Mouse (Mus musculus) embryonic facial prominence, embryonic 12.5 days (tissue): ENCODE data around the gene Sec24d. TPM values are rescaled to one million over a fixed set of nuclear protein-coding genes. Genes with fewer than 3 reads are reported as not detected.
A peak's percentile ranks its signal among the peaks of the same experiment; 100 is the strongest.

Experiments
- ATAC-seq: fragments of 200-750 bp; cut with Nextera tagmentation; 2 replicates; pipeline ENCODE4 v1.8.0; 2017; ENCODE audit not compliant: insufficient number of reproducible peaks, insufficient read depth, low FRiP score, low TSS enrichment
- H3K27ac ChIP-seq: fragments of 300-500 bp; sonication (generic); 2 replicates; pipeline ENCODE4 v1.5.1; 2016; ENCODE audit warnings: mild to moderate bottlenecking
- H3K27me3 ChIP-seq: fragments of 300-500 bp; sonication (generic); 2 replicates; pipeline ENCODE4 v1.6.1; 2016; ENCODE audit warnings: mild to moderate bottlenecking, moderate library complexity
- H3K36me3 ChIP-seq: fragments of 300-500 bp; sonication (generic); 2 replicates; pipeline ENCODE4 v1.6.1; 2016; ENCODE audit warnings: mild to moderate bottlenecking
- H3K4me1 ChIP-seq: fragments of 300-500 bp; sonication (generic); 2 replicates; pipeline ENCODE4 v1.6.1; 2016
- H3K4me2 ChIP-seq: fragments of 300-500 bp; sonication (generic); replicated peaks from 2 replicates; pipeline ENCODE4 v1.6.1; 2016; ENCODE audit warnings: mild to moderate bottlenecking, moderate library complexity
- H3K4me3 ChIP-seq: fragments of 300-500 bp; sonication (generic); 2 replicates; pipeline ENCODE4 v1.5.1; 2016; ENCODE audit warnings: mild to moderate bottlenecking
- H3K9ac ChIP-seq: fragments of 300-500 bp; sonication (generic); 2 replicates; pipeline ENCODE4 v1.6.1; 2016; ENCODE audit warnings: mild to moderate bottlenecking, moderate library complexity
- H3K9me3 ChIP-seq: fragments of 300-500 bp; sonication (generic); 2 replicates; pipeline ENCODE4 v1.6.1; 2016; ENCODE audit warnings: mild to moderate bottlenecking, moderate library complexity
- WGBS: fragments of 180-500 bp; shearing (Covaris S2); methylation state at CpG from one replicate; pipeline ENCODE4 v1.1.7; 2016; 5-methylcytosine and 5-hydroxymethylcytosine counted together
- polyA plus RNA-seq: library from polyadenylated mRNA; unstranded; fragments of >200 nt; fragmentation: Nextera tagmentation; extraction: Ambion mirVana; gene quantifications from 2 replicates; pipeline ENCODE4 v1.2.1, GENCODE M21; 2016

Gene Sec24d
- polyA plus RNA-seq, 1 experiment from 2014 or later, result 62.6 TPM

DNA sequence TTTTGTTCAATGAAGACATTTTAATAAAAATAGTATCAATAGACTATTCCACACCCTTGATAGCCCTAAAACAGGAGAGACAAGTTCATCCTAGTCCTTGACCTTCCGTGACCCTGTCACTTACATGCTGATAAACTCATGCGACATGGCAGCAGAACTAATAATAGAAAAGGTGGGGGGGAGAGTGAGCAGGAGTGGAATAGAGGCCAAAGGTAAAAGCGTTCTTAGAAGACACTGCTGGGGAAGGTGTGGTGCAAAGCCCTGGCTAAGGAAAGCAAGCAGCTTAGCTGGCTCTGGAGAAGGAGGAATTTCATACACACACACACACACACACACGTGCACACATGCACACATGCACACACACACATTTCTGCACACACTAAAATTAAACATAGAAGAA lies 57.1 kb downstream of the Sec24d start:
- H3K27me3 ChIP-seq, result no peaks in the 10 kb centered on the region

DNA sequence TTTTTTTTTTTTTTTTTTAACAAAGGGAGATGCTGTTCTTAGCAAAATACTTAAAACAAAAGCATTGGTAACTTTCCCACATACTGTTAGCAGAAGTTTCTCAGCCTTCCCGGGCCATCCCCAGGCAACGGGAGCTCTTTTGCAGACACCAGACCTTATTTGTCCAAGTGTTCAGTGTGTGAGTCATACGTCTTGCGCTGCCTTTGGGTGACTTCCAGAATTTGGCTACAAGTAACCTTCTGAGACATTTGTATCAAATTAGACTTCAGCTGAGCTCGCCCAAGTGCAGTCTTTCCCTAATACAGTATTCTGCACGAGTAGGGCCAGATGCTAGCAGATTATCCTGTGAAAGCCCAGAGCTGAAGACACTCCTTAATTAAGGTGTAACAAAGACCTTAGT lies 62.0 kb downstream of the Sec24d start:
- H3K4me3 ChIP-seq, result no peak overlapping the region
- H3K4me2 ChIP-seq, result no peak overlapping the region
- no peak for ATAC-seq
- 51% methylated on average over 6 of the region's 6 CpGs for WGBS
- no peaks in the 10 kb centered on the region; the same call in 1 of the 2 replicates for H3K36me3 ChIP-seq
- H3K9ac ChIP-seq, result no peak overlapping the region
- H3K27me3 ChIP-seq, result no peaks in the 10 kb centered on the region
- peaks cover 5% of the 10 kb centered on the region; the same call in 1 of the 2 replicates for H3K4me1 ChIP-seq
- no peaks in the 10 kb centered on the region for H3K9me3 ChIP-seq
- no peak overlapping the region for H3K27ac ChIP-seq

More for the DNA sequence above, 57.1 kb downstream of the Sec24d start:
- no peak for ATAC-seq
- H3K4me3 ChIP-seq, result no peak overlapping the region
- no peaks in the 10 kb centered on the region for H3K4me1 ChIP-seq
- H3K9ac ChIP-seq, result no peak overlapping the region
- no peak overlapping the region for H3K27ac ChIP-seq
- no peaks in the 10 kb centered on the region; the same call in 1 of the 2 replicates for H3K36me3 ChIP-seq
- H3K9me3 ChIP-seq, result no peaks in the 10 kb centered on the region
- H3K4me2 ChIP-seq, result no peak overlapping the region
- 63% methylated on average over 4 of the region's 4 CpGs for WGBS

DNA sequence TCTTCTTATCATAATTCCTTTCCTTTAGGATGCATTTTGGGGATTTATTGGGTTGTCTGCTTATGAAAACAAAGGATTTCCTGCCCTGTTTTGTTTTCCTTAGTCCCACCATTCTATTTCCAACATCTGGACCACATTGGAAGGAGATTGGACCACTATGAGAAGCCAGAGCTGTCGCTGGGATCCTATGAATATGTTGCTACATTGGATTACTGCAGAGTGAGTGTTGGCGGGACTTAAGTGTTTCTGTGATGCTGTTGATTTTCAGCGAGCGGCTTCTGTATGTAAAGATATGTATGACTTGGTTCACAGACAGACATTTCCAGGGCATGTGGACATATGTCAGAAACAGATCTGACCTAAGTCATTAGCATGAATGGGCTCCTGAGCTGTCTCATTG lies 63.0 kb downstream of the Sec24d start:
- Histone ChIP-seq H3K4me1 (peaks cover 11% of the 10 kb centered on the region; the same call in 1 of the 2 replicates), H3K27me3 (no peaks in the 10 kb centered on the region), H3K36me3 (no peaks in the 10 kb centered on the region; the same call in 1 of the 2 replicates), H3K27ac (no peak overlapping the region), H3K9me3 (no peaks in the 10 kb centered on the region), H3K4me3 (no peak overlapping the region), H3K4me2 (no peak overlapping the region), H3K9ac (no peak overlapping the region)
- ATAC-seq, result no peak
- 78% methylated on average over 4 of the region's 4 CpGs for WGBS

DNA sequence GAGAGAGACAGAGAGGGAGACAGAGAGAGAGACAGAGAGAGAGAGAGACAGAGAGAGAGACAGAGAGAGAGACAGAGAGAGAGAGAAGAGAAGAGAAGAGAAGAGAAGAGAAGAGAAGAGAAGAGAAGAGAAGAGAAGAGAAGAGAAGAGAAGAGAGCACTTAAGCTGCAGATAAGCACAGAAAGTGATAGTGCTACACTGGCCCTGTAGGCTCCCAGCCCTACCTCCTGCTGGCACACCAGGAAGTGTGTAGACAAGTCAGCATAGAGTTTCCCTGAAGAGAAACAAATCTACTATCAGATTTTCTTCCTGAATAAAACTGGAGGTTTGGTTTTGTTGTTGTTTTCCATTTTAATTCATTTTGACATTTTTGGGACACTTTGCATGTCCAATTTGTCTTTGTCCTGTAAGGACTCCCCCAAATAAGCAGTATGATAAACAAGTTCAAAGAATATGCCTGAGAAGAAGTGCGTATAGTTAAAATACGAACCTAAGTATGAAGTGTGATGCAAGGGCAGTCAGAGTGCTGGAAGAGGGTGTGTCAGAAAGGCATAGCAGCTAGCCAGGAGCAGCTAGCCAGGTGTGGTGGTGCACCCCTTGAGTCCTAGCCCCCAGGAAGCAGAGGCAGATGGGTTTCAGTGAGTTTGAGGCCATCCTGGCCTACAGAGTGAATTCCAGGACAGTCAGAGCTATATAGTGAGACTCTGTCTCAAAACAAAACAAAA lies 65.2 kb downstream of the Sec24d start:
- H3K9me3 ChIP-seq, result no peaks in the 10 kb centered on the region
- no peaks in the 10 kb centered on the region; the same call in 1 of the 2 replicates for H3K36me3 ChIP-seq
- H3K4me3 ChIP-seq, result no peak overlapping the region
- peak overlapping the region; percentile 51; the same call in 1 of the 2 replicates for H3K27ac ChIP-seq
- ATAC-seq, result no peak
- H3K9ac ChIP-seq, result no peak overlapping the region
- H3K27me3 ChIP-seq, result no peaks in the 10 kb centered on the region
- 84% methylated on average over 2 of the region's 2 CpGs for WGBS
- H3K4me2 ChIP-seq, result no peak overlapping the region
- peaks cover 11% of the 10 kb centered on the region; the same call in 1 of the 2 replicates for H3K4me1 ChIP-seq

DNA sequence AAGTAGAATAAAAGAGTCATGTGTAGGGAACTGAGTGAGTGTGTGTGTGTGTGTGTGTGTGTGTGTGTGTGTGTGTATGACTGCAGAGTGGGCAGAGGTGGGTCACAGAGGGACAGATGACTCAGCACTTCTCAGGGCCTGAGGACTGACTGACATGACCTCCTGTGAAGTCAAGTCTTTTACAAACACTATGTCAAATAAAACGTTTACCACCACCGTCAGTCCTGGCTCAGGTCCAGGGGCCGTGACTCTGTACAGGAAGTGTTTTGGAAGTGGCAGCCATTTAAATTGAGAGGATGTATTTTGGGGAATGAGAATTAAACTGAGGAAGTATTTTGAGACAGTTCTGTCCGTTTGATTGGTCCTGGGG lies 65.8 kb downstream of the Sec24d start:
- ATAC-seq, result no peak
- Histone ChIP-seq H3K9ac (no peak overlapping the region), H3K9me3 (no peaks in the 10 kb centered on the region), H3K27ac (peak overlapping the region; percentile 51; the same call in 1 of the 2 replicates), H3K4me3 (no peak overlapping the region), H3K4me2 (no peak overlapping the region), H3K27me3 (no peaks in the 10 kb centered on the region), H3K36me3 (no peaks in the 10 kb centered on the region; the same call in 1 of the 2 replicates), H3K4me1 (peaks cover 11% of the 10 kb centered on the region; the same call in 1 of the 2 replicates)
- 28% methylated on average over 4 of the region's 4 CpGs for WGBS

DNA sequence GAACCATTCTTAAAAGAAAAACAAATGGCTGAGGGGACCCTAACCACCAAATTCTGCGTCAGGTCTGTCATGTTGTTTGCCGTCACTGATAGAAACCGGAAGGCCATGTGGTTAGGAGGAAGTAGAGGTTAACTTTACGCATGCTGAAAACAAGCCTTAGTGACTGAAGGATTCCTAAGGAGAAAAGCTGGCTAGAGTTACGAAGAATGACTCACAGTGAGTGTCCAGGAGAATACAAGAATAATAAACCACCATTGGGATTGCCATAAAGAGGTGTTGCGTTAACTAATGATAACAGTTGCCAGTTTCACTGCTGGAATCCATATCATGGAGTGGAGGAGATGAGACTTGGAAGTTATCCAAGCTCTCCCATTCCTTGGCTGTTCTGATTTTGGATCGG lies 67.7 kb downstream of the Sec24d start:
- H3K4me2 ChIP-seq, result no peak overlapping the region
- H3K9ac ChIP-seq, result no peak overlapping the region
- H3K36me3 ChIP-seq, result peaks cover 1% of the 10 kb centered on the region; the same call in 1 of the 2 replicates
- 66% methylated on average over 7 of the region's 7 CpGs for WGBS
- H3K27ac ChIP-seq, result 0 out of 2 replicates have a peak overlapping the region, but pooled peaks have one; percentile 38
- peaks cover 11% of the 10 kb centered on the region; the same call in 1 of the 2 replicates for H3K4me1 ChIP-seq
- no peak for ATAC-seq
- H3K9me3 ChIP-seq, result no peaks in the 10 kb centered on the region
- no peak overlapping the region for H3K4me3 ChIP-seq
- no peaks in the 10 kb centered on the region for H3K27me3 ChIP-seq

DNA sequence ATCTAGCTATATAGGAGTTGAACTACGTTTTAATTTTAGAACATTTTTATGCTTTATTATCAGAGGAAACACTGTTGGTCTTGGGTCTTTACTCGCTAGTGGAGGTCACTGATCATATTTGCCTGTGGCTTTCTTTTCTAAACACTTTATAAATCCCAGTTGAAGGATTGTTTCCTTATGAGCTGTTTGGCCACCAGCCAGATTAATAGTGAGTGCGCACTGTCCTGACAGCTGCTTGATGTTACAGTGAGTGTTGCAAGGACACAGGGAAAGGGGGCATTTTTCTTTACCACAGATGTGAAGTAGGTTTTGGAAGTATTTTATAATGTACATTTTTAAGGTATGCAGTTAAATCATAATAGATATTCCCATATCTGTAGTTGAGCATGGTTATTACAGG lies 68.2 kb downstream of the Sec24d start:
- Histone ChIP-seq H3K4me2 (no peak overlapping the region), H3K9ac (no peak overlapping the region), H3K36me3 (peaks cover 3% of the 10 kb centered on the region; the same call in 1 of the 2 replicates), H3K9me3 (no peaks in the 10 kb centered on the region), H3K27ac (no peak overlapping the region), H3K4me3 (no peak overlapping the region), H3K4me1 (peaks cover 11% of the 10 kb centered on the region; the same call in 1 of the 2 replicates), H3K27me3 (no peaks in the 10 kb centered on the region)
- 41% methylated on average over 3 of the region's 3 CpGs for WGBS
- ATAC-seq, result no peak

DNA sequence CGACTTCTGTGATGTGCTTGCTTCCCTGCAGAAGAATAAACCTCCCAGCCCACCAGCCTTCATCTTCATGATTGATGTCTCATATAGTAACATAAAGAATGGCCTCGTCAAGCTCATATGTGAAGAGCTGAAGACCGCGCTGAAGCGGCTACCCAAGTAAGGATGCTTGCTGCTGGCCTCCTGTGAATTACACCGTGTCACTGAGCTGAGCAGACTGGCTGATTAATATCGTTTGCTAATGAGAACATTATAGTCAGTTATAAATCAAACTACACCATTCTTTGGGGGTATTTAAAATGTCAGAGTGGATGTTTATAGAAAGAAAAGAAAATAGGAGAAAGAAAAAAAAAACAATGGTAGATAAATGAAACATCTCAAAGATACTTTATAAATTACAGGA lies 69.2 kb downstream of the Sec24d start:
- 76% methylated on average over 7 of the region's 7 CpGs for WGBS
- no peak overlapping the region for H3K4me2 ChIP-seq
- ATAC-seq, result no peak
- no peak overlapping the region for H3K4me3 ChIP-seq
- H3K27me3 ChIP-seq, result no peaks in the 10 kb centered on the region
- H3K36me3 ChIP-seq, result peaks cover 3% of the 10 kb centered on the region; the same call in 1 of the 2 replicates
- H3K9me3 ChIP-seq, result no peaks in the 10 kb centered on the region
- H3K4me1 ChIP-seq, result peaks cover 11% of the 10 kb centered on the region; the same call in 1 of the 2 replicates
- no peak overlapping the region for H3K27ac ChIP-seq
- no peak overlapping the region for H3K9ac ChIP-seq

DNA sequence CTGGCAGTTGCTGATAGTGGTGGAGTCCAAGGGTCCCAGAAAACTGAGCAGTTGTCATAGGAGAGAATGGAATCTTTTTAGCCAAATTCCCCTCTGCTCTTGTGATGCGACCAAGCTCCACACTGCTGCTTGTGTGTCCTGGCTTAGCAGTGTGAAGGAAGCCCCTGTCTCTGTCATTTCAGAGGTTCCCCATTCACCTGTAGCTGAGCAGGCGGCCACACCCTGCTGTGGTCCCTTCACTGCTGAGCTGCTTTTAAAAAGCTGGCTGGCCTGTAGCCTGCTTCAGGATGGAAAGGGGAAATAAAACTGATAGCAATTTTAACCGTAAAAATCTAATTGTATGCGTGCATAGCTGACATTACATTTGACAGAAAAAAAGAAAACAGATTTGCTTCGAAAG lies 69.7 kb downstream of the Sec24d start:
- no peak overlapping the region for H3K27ac ChIP-seq
- WGBS, result 80% methylated on average over 5 of the region's 5 CpGs
- ATAC-seq, result no peak

DNA sequence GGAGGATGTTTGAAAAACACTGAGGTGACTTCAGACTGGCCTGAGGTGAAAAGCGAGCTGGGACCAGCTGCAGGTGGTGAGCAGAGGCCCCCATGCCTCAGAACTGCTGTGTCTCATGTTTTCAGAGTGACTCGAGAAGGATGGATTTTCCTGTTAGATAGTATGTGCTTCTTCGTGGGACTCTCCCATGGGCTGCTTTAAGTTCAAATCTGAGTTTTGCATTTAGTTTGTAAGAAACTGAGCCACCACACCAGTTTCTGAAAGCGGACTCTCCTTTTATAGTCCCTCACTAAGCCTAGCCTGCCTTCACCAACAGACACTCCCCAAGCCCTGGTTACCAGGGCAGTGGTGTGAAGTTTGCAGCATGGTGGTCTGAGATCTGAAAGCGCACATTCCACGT lies 70.6 kb downstream of the Sec24d start:
- no peak overlapping the region for H3K9ac ChIP-seq
- H3K4me3 ChIP-seq, result no peak overlapping the region
- H3K9me3 ChIP-seq, result no peaks in the 10 kb centered on the region
- ATAC-seq, result no peak
- H3K4me2 ChIP-seq, result no peak overlapping the region
- peaks cover 3% of the 10 kb centered on the region; the same call in 1 of the 2 replicates for H3K36me3 ChIP-seq
- H3K27ac ChIP-seq, result no peak overlapping the region; the same call in 1 of the 2 replicates
- 71% methylated on average over 6 of the region's 6 CpGs for WGBS
- peaks cover 8% of the 10 kb centered on the region; the same call in 1 of the 2 replicates for H3K4me1 ChIP-seq
- H3K27me3 ChIP-seq, result no peaks in the 10 kb centered on the region

More for the DNA sequence above, 69.7 kb downstream of the Sec24d start:
- peaks cover 11% of the 10 kb centered on the region; the same call in 1 of the 2 replicates for H3K4me1 ChIP-seq
- H3K27me3 ChIP-seq, result no peaks in the 10 kb centered on the region
- no peaks in the 10 kb centered on the region for H3K9me3 ChIP-seq
- H3K9ac ChIP-seq, result no peak overlapping the region
- peaks cover 3% of the 10 kb centered on the region; the same call in 1 of the 2 replicates for H3K36me3 ChIP-seq
- H3K4me3 ChIP-seq, result no peak overlapping the region
- no peak overlapping the region for H3K4me2 ChIP-seq

DNA sequence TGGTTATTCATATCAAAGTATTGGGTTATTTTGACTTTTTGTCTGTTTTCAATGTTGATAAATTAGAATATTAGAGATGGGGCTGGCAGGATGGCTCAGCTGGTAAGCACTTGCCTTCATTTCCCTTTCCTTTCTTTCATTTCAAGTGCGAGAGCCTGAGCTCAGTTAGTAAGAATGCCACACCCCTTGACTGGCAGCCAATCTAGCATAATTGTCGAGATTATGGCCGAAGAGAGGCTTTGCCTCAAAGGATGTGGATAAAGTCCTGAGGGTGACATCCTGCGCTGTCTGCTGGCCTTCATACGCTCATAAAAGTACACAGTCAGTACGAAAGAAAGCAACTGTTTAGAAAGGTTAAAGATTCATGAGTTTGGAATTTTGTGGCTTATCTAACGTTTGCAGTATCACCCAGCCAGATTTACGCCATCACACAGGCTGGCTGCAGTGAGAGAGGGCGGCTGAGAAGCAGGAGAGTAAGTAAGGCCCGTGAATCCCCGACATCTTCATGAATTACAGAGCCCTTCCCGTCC lies 71.5 kb downstream of the Sec24d start:
- Histone ChIP-seq H3K27me3 (no peaks in the 10 kb centered on the region), H3K4me3 (no peak overlapping the region), H3K9me3 (no peaks in the 10 kb centered on the region), H3K36me3 (peaks cover 7% of the 10 kb centered on the region; the same call in 1 of the 2 replicates), H3K4me2 (no peak overlapping the region), H3K27ac (no peak overlapping the region), H3K9ac (no peak overlapping the region), H3K4me1 (peaks cover 6% of the 10 kb centered on the region; the same call in 1 of the 2 replicates)
- ATAC-seq, result no peak
- WGBS, result 77% methylated on average over 12 of the region's 12 CpGs

DNA sequence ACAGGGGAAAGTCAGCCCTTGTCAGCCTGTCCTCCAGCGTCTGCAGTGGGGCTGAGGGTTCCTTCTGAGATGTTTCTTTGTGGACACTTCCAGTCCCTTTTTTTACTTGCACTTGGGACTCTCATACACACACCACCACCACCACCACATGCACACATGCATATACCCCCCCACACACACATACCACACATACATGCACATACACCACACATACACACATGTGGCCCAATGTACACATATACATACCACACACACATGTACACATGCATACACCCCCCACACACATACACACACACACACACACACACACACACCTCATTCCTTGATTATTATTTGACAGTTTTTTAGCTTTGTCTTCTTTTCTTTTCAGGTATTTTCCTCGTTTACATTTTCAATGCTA lies 73.8 kb downstream of the Sec24d start:
- Histone ChIP-seq H3K4me3 (no peak overlapping the region), H3K4me1 (no peaks in the 10 kb centered on the region), H3K4me2 (no peak overlapping the region), H3K9me3 (no peaks in the 10 kb centered on the region), H3K27ac (no peak overlapping the region), H3K9ac (no peak overlapping the region), H3K36me3 (peaks cover 18% of the 10 kb centered on the region), H3K27me3 (no peaks in the 10 kb centered on the region)
- no peak for ATAC-seq
- WGBS, result 84% methylated on average over 2 of the region's 2 CpGs
